Mouse (Mus musculus) cortical plate, adult 2 months (tissue): ENCODE data around the gene Psme1.

Source experiments
- CTCF ChIP-seq: fragments of 200-500 bp; IDR thresholded peaks from 2 replicates; pipeline ENCODE4 v1.5.1; 2011; ENCODE audit warnings: mild to moderate bottlenecking, control low read depth, low read length; ENCODE audit not compliant: insufficient read depth; ENCODE audit errors: extremely low read depth
- POLR2A ChIP-seq: fragments of 200-500 bp; IDR thresholded peaks from 2 replicates; pipeline ENCODE4 v1.6.1; 2011; ENCODE audit warnings: mild to moderate bottlenecking, low read length, control low read depth; ENCODE audit not compliant: insufficient read depth; ENCODE audit errors: extremely low read depth

GRCm38 (mm10) chr14:55571760-55572159 lies 6.2 kb upstream of the Psme1 start:
- TF ChIP-seq CTCF, result no peak
- TF ChIP-seq POLR2A, result no peak
